Mouse (Mus musculus) fat pad, adult 2 months (tissue): Measurements from ENCODE around the gene Mob1b.

Experiments
- DNase-seq: peaks from one replicate; pipeline ENCODE4 v3.0.0-alpha.2; 2011; ENCODE audit warnings: low read depth, low spot score; ENCODE audit errors: extremely low read depth

The Mob1b gene

DNA sequence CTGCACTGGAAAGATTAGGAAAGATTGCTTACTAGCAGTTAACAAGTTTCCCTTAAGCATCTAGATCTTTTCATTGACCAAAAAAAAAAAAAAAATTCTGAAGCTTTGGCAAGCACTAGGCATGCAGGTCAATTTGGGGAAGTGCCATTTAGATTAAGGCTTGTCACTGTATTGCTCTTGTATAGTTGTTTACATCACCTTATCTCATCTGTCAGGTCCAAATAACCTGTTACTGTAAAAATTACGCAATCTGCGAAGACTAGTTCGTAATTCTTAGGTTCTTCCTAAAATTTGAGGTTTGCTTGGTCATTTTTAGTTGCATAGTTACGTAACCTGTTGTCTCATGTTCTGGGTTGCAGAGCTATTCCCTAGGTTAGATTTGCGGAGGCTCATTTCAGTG, 46.2 kb downstream of the Mob1b start:
- DNase-seq, result no peak

DNA sequence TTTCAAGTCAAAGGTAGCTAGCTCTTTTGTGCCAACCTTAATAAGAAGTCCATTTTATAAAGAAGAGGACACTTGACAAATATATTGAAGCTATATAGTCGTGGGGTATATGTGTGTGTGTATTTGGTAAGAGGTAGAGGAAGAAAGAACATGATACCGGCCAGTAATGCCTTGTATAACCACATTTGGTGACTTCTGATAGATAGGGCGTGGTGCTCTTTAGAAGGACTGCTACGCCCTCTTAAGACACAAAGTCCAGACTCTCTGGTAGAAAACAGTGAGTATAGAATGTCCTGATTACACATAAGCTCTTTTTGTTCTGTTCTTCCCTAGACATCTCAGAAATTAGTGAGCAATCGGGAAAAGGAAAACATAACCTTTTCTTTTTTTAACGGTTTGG, 47.5 kb downstream of the Mob1b start:
- no peak for DNase-seq

DNA sequence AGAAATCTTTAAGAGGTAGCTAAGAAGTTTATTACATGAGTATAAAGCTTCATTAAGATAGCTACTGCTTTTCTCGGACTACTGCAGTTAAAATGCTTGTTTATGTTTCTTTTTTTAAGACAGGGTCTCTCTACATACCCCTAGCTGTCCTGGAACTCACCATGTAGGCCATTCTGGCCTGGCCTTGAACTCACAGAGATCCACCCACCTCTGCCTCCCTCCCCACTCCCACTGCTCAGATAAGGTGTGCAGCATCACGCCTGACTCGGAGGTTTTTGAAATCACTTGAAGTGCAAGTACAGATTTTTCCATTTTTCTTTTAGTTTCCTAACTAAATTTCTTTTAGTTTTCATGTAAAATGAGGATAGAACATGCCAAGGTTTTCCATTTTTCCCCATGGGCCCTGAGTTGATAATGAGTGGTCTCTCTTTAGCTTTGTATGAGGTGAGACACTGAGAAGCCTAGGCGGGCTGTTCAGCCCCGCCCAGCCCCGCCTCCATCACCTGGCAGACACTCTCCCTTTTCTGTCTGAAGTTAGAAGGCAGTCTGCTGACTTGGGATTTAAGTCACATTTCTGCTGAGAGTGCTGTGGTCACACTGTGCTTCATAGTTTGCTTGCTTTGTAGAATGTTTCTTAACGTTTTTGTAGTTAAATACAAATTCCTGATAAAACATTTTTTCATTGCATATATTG, 61.6 kb downstream of the Mob1b start:
- DNase-seq, result no peak

DNA sequence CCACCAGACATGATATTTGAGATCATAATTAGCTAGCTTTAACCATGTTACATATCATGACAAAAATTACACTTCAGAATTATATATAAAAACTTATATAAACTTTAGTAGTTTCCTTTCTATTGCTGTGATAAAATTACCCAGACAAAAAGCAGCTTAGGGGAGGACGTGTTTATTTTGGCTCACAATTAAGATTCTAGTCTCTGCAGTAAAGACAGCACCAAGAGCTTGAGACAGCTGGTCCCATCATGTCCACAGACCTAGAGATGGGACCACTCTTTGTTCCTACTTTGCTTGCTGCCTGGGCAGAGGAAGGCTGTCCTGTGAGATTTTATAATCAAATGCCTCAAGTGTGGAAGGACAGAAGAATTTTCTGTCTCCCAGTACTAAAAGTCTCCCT, 64.4 kb downstream of the Mob1b start:
- no peak for DNase-seq

DNA sequence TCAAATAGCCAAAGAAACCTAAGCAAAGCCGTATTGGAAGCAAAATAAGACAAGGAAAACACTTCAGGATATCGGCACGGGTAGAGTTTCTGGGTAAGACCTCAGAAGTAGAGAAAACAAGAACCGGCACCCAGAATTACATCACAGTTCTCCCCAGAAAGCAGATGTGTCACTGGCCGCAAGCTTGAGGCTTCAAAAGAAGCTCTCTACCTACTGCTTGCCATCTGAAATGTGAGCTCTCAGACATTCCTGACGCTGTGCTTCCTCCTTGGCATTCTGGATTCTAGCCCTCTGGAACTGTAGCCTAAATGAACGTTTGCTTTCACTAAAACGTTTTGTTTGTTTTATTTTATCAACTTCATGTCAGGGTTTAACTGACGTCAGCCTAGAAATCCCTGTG, 70.0 kb downstream of the Mob1b start:
- no peak for DNase-seq

DNA sequence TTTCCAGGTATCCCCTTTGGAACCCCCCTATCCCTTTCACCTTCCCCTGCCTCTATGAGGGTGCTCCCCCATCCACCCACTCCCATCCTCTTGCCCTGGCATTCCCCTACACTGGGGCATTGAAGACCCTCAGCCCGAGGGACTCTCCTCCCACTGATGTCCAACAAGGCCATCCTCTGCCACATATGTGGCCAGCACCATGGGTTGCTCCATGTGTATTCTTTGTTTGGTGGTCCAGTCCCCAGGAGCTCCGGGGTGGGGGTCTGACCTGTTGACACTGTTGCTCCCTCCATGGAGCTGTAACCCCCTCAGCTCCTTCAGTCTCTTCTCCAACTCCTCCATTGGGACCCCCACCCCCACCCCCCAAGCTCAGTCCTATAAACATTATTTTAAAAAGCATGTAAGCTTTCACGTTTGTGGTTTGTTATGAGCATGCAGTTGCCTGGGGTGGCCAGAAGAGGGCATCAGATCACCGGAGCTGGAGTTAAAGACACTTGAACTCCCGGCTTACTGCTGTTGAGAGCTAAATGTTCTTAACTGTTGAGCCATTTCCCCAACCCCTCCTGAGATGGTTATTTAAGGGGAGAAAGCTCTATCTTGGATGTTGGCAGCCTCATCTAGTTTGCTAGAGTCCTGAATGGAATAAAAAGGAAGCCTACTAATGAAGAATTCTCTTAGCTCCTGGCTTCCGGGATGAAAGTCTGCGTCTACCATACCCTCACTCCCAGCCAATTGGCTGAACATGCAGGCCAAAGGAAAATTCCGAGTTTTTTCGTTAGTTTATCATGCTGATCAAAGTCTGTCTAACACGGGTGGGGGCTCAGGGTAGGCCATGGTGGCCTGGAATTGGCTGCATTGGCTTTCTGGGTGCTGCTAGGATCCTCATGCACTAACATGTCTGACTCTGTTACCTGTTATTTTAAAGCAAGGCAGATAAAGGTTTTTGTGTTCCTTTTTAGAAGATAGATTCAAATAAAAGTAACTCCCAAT, 70.9 kb downstream of the Mob1b start:
- DNase-seq, result no peak

DNA sequence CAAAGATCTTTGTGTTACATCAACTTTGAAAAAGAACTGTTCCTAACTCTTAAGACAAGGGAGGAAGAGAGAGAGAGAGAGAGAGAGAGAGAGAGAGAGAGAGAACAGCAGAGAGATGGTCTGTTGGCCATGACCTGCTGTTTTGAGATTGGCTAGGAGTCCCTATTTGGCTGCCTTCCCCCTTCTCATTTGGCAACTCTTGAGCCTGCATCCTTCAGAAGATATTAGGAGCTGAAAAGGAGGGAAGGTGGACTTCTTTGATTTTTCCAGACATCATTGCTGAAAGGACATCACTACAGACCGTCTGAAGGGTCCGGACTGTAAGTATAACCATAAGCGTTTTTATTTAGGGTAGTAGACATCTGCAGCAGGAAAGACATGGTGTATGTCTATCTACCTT, 73.0 kb downstream of the Mob1b start:
- no peak for DNase-seq

DNA sequence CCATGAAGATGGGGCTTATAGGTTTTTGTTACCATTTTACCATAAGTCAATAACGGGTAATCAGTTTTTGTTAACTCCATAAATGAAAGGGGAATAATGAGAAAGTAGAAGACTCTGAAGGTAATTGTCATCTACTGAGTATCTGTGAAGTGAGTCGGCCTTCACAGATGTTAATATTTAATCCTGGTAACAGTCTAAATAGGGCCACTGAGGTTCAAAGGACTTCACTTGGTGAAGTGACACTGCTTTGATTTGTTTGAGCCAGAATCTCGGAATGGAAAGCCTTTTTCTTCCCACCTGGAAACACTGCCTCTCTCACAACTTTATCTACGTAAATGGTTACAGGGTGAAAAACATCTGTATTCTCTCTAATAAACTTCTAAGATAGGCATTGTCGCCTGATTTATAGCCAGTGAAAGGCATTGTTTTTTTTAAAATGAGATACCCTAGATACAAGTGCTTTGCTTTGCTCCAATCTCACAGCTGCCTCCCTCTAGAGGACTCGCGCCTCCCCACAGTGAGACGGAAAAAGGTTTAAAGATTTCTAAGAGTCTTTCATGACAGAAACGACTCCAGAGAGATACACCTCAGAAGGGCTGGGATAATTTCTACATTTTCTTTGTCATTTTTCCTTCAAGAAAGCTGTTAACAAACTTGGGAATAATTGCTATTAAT, 75.4 kb downstream of the Mob1b start:
- no peak for DNase-seq

DNA sequence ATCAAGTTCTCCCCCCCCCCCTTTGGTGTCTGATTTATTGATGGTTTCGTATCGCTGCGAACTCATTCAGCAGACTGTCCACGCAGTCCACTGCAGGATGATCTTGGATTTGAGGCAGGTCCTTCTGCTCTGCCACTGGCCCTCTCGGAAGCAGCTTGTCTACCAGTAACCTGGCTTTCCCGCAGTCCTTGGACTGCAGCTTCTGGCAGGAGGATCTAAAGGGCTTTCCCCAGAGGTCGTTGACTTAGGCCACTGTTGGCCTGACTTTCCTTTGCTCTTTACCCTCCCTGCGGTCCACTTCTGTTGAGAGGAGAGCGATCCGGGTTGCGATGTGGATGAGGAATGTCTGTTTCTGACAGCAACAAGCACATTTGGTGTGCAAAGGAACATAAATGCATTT, 75.9 kb downstream of the Mob1b start:
- DNase-seq, result no peak

DNA sequence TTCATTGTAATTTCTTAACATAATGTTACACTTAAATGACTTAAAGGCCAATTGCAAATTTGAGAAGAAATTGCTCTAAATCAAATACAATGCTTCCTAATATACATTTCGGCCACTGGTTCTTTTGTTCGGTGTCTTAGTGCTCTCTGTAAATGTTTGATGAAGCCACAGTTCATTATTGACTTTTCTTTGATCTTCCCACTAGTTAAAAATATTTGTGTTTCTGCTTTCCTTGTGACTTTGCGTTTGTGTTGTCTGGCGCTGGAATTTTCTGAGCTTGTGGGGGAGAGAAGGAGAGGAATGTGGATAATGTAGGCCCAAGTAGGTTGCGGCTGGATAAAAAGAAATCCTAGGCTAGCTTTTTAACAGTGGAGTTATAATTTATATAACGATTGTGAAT, 76.5 kb downstream of the Mob1b start:
- no peak for DNase-seq

DNA sequence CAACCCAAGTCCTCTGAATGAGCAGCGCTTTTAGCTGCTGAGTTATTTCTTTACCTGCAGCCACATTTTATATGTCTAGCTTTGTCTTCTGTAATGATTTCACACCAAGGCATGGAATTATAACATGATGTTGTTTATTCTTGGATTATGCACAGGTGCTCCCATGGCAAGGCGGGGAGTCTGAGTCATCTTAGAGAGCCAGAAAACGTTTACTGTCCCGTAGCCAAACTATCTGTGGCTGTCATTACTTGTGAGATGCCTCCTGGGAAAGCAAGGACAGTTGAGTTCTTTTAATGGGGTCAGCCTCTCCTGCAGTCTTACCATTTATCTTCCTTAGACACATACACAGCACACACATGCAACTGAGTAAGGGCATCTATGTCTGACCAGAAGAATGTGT, 85.0 kb downstream of the Mob1b start:
- no peak for DNase-seq

DNA sequence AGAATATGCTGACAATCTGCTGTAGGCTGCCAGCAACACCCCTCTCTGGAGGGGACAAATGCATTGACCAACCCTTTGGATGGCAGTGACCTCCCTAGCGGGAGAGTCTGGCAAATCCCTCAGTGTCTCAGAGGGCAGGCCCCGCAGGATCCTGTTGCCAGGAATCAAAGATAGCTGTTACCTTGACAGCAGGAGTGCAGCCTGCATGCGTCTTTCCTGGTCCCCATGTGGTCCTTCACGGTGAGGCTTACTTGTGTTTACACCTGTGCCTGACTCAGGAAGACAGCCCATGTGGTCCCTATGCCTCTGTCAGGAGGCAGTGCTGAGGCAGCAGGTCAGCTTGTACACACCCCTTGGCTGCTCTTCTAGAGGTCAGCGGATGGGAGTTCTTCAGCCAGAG, 85.6 kb downstream of the Mob1b start:
- no peak for DNase-seq

DNA sequence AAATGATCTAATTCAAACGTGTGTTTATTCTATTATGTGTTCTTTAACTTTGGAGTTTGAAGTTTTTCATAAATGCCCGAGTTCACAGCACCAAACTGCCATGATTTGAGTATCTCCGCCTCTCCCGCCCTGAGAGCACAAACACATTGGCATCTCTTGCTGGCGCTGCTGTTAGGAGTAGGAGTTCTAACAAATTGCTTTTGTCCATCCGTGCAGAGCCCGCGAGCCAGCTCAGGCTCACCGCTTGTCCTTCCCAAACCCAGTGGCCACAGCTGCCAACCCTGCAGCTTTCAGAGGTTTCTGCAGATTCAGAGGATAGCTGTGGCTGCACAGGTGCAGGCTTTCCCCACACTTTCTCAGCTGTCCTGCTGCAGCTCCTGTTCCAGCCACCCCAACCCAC, 86.7 kb downstream of the Mob1b start:
- no peak for DNase-seq

DNA sequence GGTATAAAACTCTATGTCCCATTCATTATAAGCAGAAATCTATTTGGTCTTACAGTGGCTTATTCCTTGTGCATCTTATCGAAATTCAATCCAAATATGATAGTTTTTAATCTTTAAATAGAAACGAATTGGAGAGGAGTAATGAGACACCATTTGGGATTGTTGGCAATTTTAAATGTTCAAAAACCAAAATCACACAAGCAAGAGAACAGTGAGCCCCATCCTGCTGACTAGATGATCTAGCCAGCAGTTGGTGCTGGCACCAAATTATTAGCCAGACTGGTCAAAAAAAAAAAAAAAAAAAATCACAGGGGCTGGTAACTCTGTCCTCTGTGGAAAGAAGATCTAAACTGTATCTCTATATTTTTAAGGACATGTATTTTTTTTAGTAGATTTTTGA, 92.5 kb downstream of the Mob1b start:
- DNase-seq, result no peak
